Mouse (Mus musculus): Measurements from ENCODE around the gene Ptpn22. TPM values are rescaled to one million over a fixed set of nuclear protein-coding genes. Genes with fewer than 3 reads are reported as not detected.
"Not testable (repeated sequence)": the region's sequence is repeated elsewhere in the genome, so short reads cannot be mapped to it uniquely, and the experiment has no call there.

Ptpn22 gene
- polyA plus RNA-seq (2015; fragmentation: Nextera tagmentation; extraction: Ambion mirVana), result 0.80 and 0.82 TPM in 2 replicates

- no peak within 1 kb of the TSS for H3K4me2 ChIP-seq (replicated peaks; ENCODE audit: low read depth, low read length)
Observed at GRCm38 (mm10) chr3:103858881-103859801, at the start of gene Ptpn22. Gene Ptpn22, plus strand, starts transcription at chr3:103859795.

GRCm38 (mm10) chr3:103809799-103810150, 49.8 kb upstream of the Ptpn22 start:
- ATAC-seq (ENCODE audit: low FRiP score, low TSS enrichment), result peak; percentile 60
- Histone ChIP-seq H3K4me3 (ENCODE audit: low read length) (peak overlapping the region; percentile 93), H3K27ac (ENCODE audit: low read length) (peak overlapping the region; percentile 95), H3K4me2 (replicated peaks; ENCODE audit: low read depth, low read length) (peak overlapping the region; percentile 76), H3K27me3 (ENCODE audit: insufficient read depth, low read length) (no peaks in the 10 kb centered on the region), H3K4me1 (ENCODE audit: insufficient read depth, low read length) (peaks cover 16% of the 10 kb centered on the region), H3K9me3 (ENCODE audit: low read length) (no peaks in the 10 kb centered on the region), H3K36me3 (ENCODE audit: insufficient read depth, low read length) (peaks cover 17% of the 10 kb centered on the region), H3K9ac (replicated peaks; ENCODE audit: low read length) (peak overlapping the region; percentile 93)
- WGBS, result 4% methylated on average over 14 of the region's 14 CpGs

More at GRCm38 (mm10) chr3:103858881-103859801, at the start of gene Ptpn22:
- Histone ChIP-seq H3K27ac (ENCODE audit: low read length) (no peak within 1 kb of the TSS), H3K27me3 (ENCODE audit: insufficient read depth, low read length) (no peaks in the 10 kb centered on the region), H3K4me1 (ENCODE audit: insufficient read depth, low read length) (no peaks in the 10 kb centered on the region), H3K36me3 (ENCODE audit: insufficient read depth, low read length) (no peaks in the 10 kb centered on the region), H3K9ac (replicated peaks; ENCODE audit: low read length) (no peak within 1 kb of the TSS), H3K4me3 (ENCODE audit: low read length) (no peak within 1 kb of the TSS), H3K9me3 (ENCODE audit: low read length) (no peaks in the 10 kb centered on the region)
- WGBS, result 65% methylated on average over 11 of the region's 12 CpGs
- no peak for ATAC-seq (ENCODE audit: low FRiP score, low TSS enrichment)

- no peak overlapping the region for H3K27ac ChIP-seq (ENCODE audit: low read length)
- peaks cover 20% of the 10 kb centered on the region for H3K36me3 ChIP-seq (ENCODE audit: insufficient read depth, low read length)
- no peak overlapping the region for H3K4me2 ChIP-seq (replicated peaks; ENCODE audit: low read depth, low read length)
- H3K27me3 ChIP-seq (ENCODE audit: insufficient read depth, low read length), result no peaks in the 10 kb centered on the region
- no peak overlapping the region for H3K9ac ChIP-seq (replicated peaks; ENCODE audit: low read length)
- ATAC-seq (ENCODE audit: low FRiP score, low TSS enrichment), result no peak
- 89% methylated on average over 6 of the region's 6 CpGs for WGBS
- peaks cover 16% of the 10 kb centered on the region for H3K4me1 ChIP-seq (ENCODE audit: insufficient read depth, low read length)
- H3K4me3 ChIP-seq (ENCODE audit: low read length), result no peak overlapping the region
- H3K9me3 ChIP-seq (ENCODE audit: low read length), result no peaks in the 10 kb centered on the region
Observed at GRCm38 (mm10) chr3:103810967-103811366, 48.6 kb upstream of the Ptpn22 start.

GRCm38 (mm10) chr3:103827548-103827947, 32.0 kb upstream of the Ptpn22 start:
- Histone ChIP-seq H3K4me2 (replicated peaks; ENCODE audit: low read depth, low read length) (no peak overlapping the region), H3K9ac (replicated peaks; ENCODE audit: low read length) (no peak overlapping the region), H3K9me3 (ENCODE audit: low read length) (no peaks in the 10 kb centered on the region), H3K4me1 (ENCODE audit: insufficient read depth, low read length) (no peaks in the 10 kb centered on the region), H3K4me3 (ENCODE audit: low read length) (no peak overlapping the region), H3K27me3 (ENCODE audit: insufficient read depth, low read length) (no peaks in the 10 kb centered on the region), H3K27ac (ENCODE audit: low read length) (no peak overlapping the region), H3K36me3 (ENCODE audit: insufficient read depth, low read length) (peaks cover 3% of the 10 kb centered on the region; the same call in 1 of the 2 replicates)
- no peak for ATAC-seq (ENCODE audit: low FRiP score, low TSS enrichment)

- Histone ChIP-seq H3K9ac (replicated peaks; ENCODE audit: low read length) (no peak overlapping the region), H3K4me3 (ENCODE audit: low read length) (no peak overlapping the region), H3K4me2 (replicated peaks; ENCODE audit: low read depth, low read length) (no peak overlapping the region), H3K27me3 (ENCODE audit: insufficient read depth, low read length) (no peaks in the 10 kb centered on the region), H3K27ac (ENCODE audit: low read length) (no peak overlapping the region), H3K9me3 (ENCODE audit: low read length) (no peaks in the 10 kb centered on the region), H3K4me1 (ENCODE audit: insufficient read depth, low read length) (no peaks in the 10 kb centered on the region), H3K36me3 (ENCODE audit: insufficient read depth, low read length) (no peaks in the 10 kb centered on the region)
- 81% methylated on average over 3 of the region's 3 CpGs for WGBS
- ATAC-seq (ENCODE audit: low FRiP score, low TSS enrichment), result no peak
Observed at GRCm38 (mm10) chr3:103829036-103829435, 30.6 kb upstream of the Ptpn22 start.

GRCm38 (mm10) chr3:103830681-103831080, 28.9 kb upstream of the Ptpn22 start:
- not testable (repeated sequence) for H3K4me1 ChIP-seq (ENCODE audit: insufficient read depth, low read length); H3K27me3 ChIP-seq (ENCODE audit: insufficient read depth, low read length); H3K27ac ChIP-seq (ENCODE audit: low read length); H3K9me3 ChIP-seq (ENCODE audit: low read length); ATAC-seq (ENCODE audit: low FRiP score, low TSS enrichment); H3K4me2 ChIP-seq (replicated peaks; ENCODE audit: low read depth, low read length); H3K36me3 ChIP-seq (ENCODE audit: insufficient read depth, low read length); H3K4me3 ChIP-seq (ENCODE audit: low read length); H3K9ac ChIP-seq (replicated peaks; ENCODE audit: low read length)
- 73% methylated on average over 1 of the region's 1 CpGs for WGBS

- no peak overlapping the region for H3K9ac ChIP-seq (replicated peaks; ENCODE audit: low read length)
- no peak overlapping the region for H3K27ac ChIP-seq (ENCODE audit: low read length)
- H3K9me3 ChIP-seq (ENCODE audit: low read length), result no peaks in the 10 kb centered on the region
- H3K4me1 ChIP-seq (ENCODE audit: insufficient read depth, low read length), result no peaks in the 10 kb centered on the region
- no peaks in the 10 kb centered on the region for H3K36me3 ChIP-seq (ENCODE audit: insufficient read depth, low read length)
- H3K4me3 ChIP-seq (ENCODE audit: low read length), result no peak overlapping the region
- H3K27me3 ChIP-seq (ENCODE audit: insufficient read depth, low read length), result no peaks in the 10 kb centered on the region
- 85% methylated on average over 7 of the region's 7 CpGs for WGBS
- no peak overlapping the region for H3K4me2 ChIP-seq (replicated peaks; ENCODE audit: low read depth, low read length)
- no peak for ATAC-seq (ENCODE audit: low FRiP score, low TSS enrichment)
Observed at GRCm38 (mm10) chr3:103831146-103831545, 28.4 kb upstream of the Ptpn22 start.

- Histone ChIP-seq H3K4me2 (replicated peaks; ENCODE audit: low read depth, low read length) (no peak within 1 kb of the TSS), H3K4me3 (ENCODE audit: low read length) (no peak within 1 kb of the TSS), H3K27me3 (ENCODE audit: insufficient read depth, low read length) (no peaks in the 10 kb centered on the region), H3K27ac (ENCODE audit: low read length) (no peak within 1 kb of the TSS), H3K9me3 (ENCODE audit: low read length) (no peaks in the 10 kb centered on the region), H3K9ac (replicated peaks; ENCODE audit: low read length) (no peak within 1 kb of the TSS), H3K4me1 (ENCODE audit: insufficient read depth, low read length) (no peaks in the 10 kb centered on the region), H3K36me3 (ENCODE audit: insufficient read depth, low read length) (no peaks in the 10 kb centered on the region)
- no peak for ATAC-seq (ENCODE audit: low FRiP score, low TSS enrichment)
Observed at GRCm38 (mm10) chr3:103832426-103832825, 27.2 kb upstream of the Ptpn22 start, which contains the start of gene Bcl2l15. Gene Bcl2l15, plus strand, starts transcription at chr3:103832601.

GRCm38 (mm10) chr3:103834001-103834400, 25.6 kb upstream of the Ptpn22 start:
- Histone ChIP-seq H3K4me2 (replicated peaks; ENCODE audit: low read depth, low read length) (no peak overlapping the region), H3K27ac (ENCODE audit: low read length) (no peak overlapping the region), H3K9ac (replicated peaks; ENCODE audit: low read length) (no peak overlapping the region), H3K9me3 (ENCODE audit: low read length) (no peaks in the 10 kb centered on the region), H3K36me3 (ENCODE audit: insufficient read depth, low read length) (no peaks in the 10 kb centered on the region), H3K4me3 (ENCODE audit: low read length) (no peak overlapping the region), H3K4me1 (ENCODE audit: insufficient read depth, low read length) (no peaks in the 10 kb centered on the region), H3K27me3 (ENCODE audit: insufficient read depth, low read length) (no peaks in the 10 kb centered on the region)
- no peak for ATAC-seq (ENCODE audit: low FRiP score, low TSS enrichment)
- WGBS, result 77% methylated on average over 2 of the region's 2 CpGs

GRCm38 (mm10) chr3:103835272-103835950, 24.2 kb upstream of the Ptpn22 start:
- Histone ChIP-seq H3K27me3 (ENCODE audit: insufficient read depth, low read length) (no peaks in the 10 kb centered on the region), H3K4me2 (replicated peaks; ENCODE audit: low read depth, low read length) (no peak overlapping the region), H3K27ac (ENCODE audit: low read length) (no peak overlapping the region), H3K9me3 (ENCODE audit: low read length) (no peaks in the 10 kb centered on the region), H3K4me1 (ENCODE audit: insufficient read depth, low read length) (no peaks in the 10 kb centered on the region), H3K4me3 (ENCODE audit: low read length) (no peak overlapping the region), H3K36me3 (ENCODE audit: insufficient read depth, low read length) (no peaks in the 10 kb centered on the region), H3K9ac (replicated peaks; ENCODE audit: low read length) (no peak overlapping the region)
- 80% methylated on average over 6 of the region's 6 CpGs for WGBS
- ATAC-seq (ENCODE audit: low FRiP score, low TSS enrichment), result no peak
